Mouse (Mus musculus) G1E (cell line): ENCODE data around the gene Arpc4.

ENCODE experiments used
- CTCF ChIP-seq: IDR thresholded peaks from 2 replicates; pipeline ENCODE4 v1.5.1; 2012; ENCODE audit warnings: low read depth, low read length, inconsistent platforms, mixed read lengths
- GATA1 ChIP-seq: IDR thresholded peaks from 2 replicates; pipeline ENCODE4 v1.6.1; 2012; ENCODE audit warnings: borderline replicate concordance, low read length, inconsistent platforms, mixed read lengths
- POLR2AphosphoS5 ChIP-seq: IDR thresholded peaks from 2 replicates; pipeline ENCODE4 v1.6.1; 2012; ENCODE audit warnings: low read depth, low read length, inconsistent platforms; ENCODE audit not compliant: insufficient replicate concordance

DNA sequence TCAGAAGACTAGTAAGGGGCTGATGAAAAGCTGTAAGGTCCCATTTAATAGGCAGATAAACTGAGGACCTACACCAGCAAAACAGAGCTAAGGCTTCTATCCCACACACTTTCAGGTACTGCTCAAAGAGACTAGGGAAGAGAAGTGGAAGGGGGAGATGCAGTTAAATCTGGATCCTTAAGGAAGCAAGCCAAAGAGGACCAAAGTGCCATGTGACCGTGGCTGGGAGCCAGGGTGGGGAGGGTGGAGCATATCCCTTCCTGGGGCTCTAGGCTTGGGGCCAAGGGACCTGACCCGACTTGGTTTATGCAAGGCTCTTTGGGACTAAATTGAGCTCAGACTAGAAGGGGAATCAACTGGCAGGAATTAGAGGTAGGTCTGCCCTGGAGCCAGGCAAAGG is 33.6 kb upstream of the Arpc4 start:
- TF ChIP-seq CTCF, result no peak
- TF ChIP-seq POLR2AphosphoS5, result no peak
- TF ChIP-seq GATA1, result no peak
